9 mouse cellular contexts compared by ENCODE assay signal in genomic region chr16:30088646-30089045, GRCm38 (mm10). TPM values are rescaled to one million over a fixed set of nuclear protein-coding genes. Genes with fewer than 3 reads are reported as not detected.
"Had no signal": no experiment of that assay in that cellular context is flagged by ENCODE, and none has a peak within 500 bp of the region (broad histone marks: within the 10 kb centered on the region; RNA-seq: fewer than 3 reads in every experiment).

No protein-coding gene starts in this region.

- DNase-seq: liver, postnatal 0 days; lung, adult 2 months; lung, postnatal 14 days; lung, postnatal 36 days; right cerebral cortex, postnatal 14 days; thymus, adult 2 months; thymus, postnatal 25 days; thymus, postnatal 4 days had no signal

RNA-seq across cellular contexts. Expression of gene Hes1, which starts 24.5 kb away (rescaled TPM):
- polyA plus RNA-seq: macrophage had no signal
